Mouse (Mus musculus) intestine, embryonic 16.5 days (tissue): Measurements from ENCODE around the gene Crygb. TPM values are rescaled to one million over a fixed set of nuclear protein-coding genes. Genes with fewer than 3 reads are reported as not detected.

ENCODE experiments used
- polyA plus RNA-seq: library from polyadenylated mRNA; unstranded; fragments of >200 nt; fragmentation: Nextera tagmentation; extraction: Ambion mirVana; gene quantifications from 2 replicates; pipeline ENCODE4 v1.2.1, GENCODE M21; 2015

Crygb gene
- polyA plus RNA-seq, 1 experiment from 2014 or later, result not detected

Other genes starting within 250 kb of the Crygb start
- gene Plekhm3, start 125.5 kb downstream of the Crygb start, polyA plus RNA-seq, result 3.4 and 3.9 TPM in 2 replicates
- 0.11 and 1.4 TPM in 2 replicates for gene Akr1cl, start 49.5 kb downstream of the Crygb start, polyA plus RNA-seq
- gene Cryge, start 31.1 kb downstream of the Crygb start, polyA plus RNA-seq, result not detected in 2 replicates
- not detected in 2 replicates for gene Crygd, start 18.8 kb downstream of the Crygb start, polyA plus RNA-seq
- gene Crygc, start 8.6 kb downstream of the Crygb start, polyA plus RNA-seq, result not detected in 2 replicates
- not detected in 2 replicates for gene Cryga, start 21.1 kb upstream of the Crygb start, polyA plus RNA-seq
- gene Gm28845, start 37.3 kb upstream of the Crygb start, polyA plus RNA-seq, result not detected in 2 replicates
- 0.34 TPM in 1 of 2 replicates, not detected in the other for gene D630023F18Rik, start 40.9 kb upstream of the Crygb start, polyA plus RNA-seq
- gene Idh1, start 104.2 kb upstream of the Crygb start, polyA plus RNA-seq, result 302 and 321 TPM in 2 replicates
- 6.2 and 8.8 TPM in 2 replicates for gene Pikfyve, start 104.4 kb upstream of the Crygb start, polyA plus RNA-seq
- gene Pth2r, start 199.8 kb upstream of the Crygb start, polyA plus RNA-seq, result 0.07 TPM in 1 of 2 replicates, not detected in the other